Mouse (Mus musculus) layer of hippocampus, adult 9-10 months (tissue): Measurements from ENCODE around the gene Paf1.

Experiments
- DNase-seq: peaks from one replicate; pipeline ENCODE4 v3.0.0; 2022; ENCODE audit warnings: low spot score

The Paf1 gene

GRCm38 (mm10) chr7:28392429-28393271 is at the start of gene Paf1, which contains the start of gene Med29:
Gene Paf1 (plus strand): TSS chr7:28392951.
Gene Med29 (minus strand): TSS chr7:28392708.
- peak; percentile 98 for DNase-seq

GRCm38 (mm10) chr7:28344637-28345036 is 48.1 kb upstream of the Paf1 start:
- DNase-seq, result no peak

GRCm38 (mm10) chr7:28347746-28348145 is 45.0 kb upstream of the Paf1 start:
- DNase-seq, result no peak

GRCm38 (mm10) chr7:28348601-28349000 is 44.1 kb upstream of the Paf1 start:
- no peak for DNase-seq

- DNase-seq, result peak; percentile 88
Observed at GRCm38 (mm10) chr7:28350155-28350883, 42.4 kb upstream of the Paf1 start, which contains the start of gene Rps16. Gene Rps16 (plus strand): TSS chr7:28350652.

- no peak for DNase-seq
Observed at GRCm38 (mm10) chr7:28351676-28352191, 41.0 kb upstream of the Paf1 start.

GRCm38 (mm10) chr7:28353267-28353666 is 39.5 kb upstream of the Paf1 start:
- DNase-seq, result no peak

- DNase-seq, result no peak
Observed at GRCm38 (mm10) chr7:28354113-28354581, 38.6 kb upstream of the Paf1 start.

- no peak for DNase-seq
Observed at GRCm38 (mm10) chr7:28354596-28354995, 38.2 kb upstream of the Paf1 start.

- DNase-seq, result no peak
Observed at GRCm38 (mm10) chr7:28355221-28355620, 37.5 kb upstream of the Paf1 start.

- DNase-seq, result no peak
Observed at GRCm38 (mm10) chr7:28356981-28357380, 35.8 kb upstream of the Paf1 start.

GRCm38 (mm10) chr7:28357984-28358383 is 34.8 kb upstream of the Paf1 start:
- DNase-seq, result no peak

GRCm38 (mm10) chr7:28358431-28358830 is 34.3 kb upstream of the Paf1 start:
- DNase-seq, result no peak

GRCm38 (mm10) chr7:28359854-28360253 is 32.9 kb upstream of the Paf1 start:
- DNase-seq, result no peak

GRCm38 (mm10) chr7:28360291-28360690 is 32.5 kb upstream of the Paf1 start:
- DNase-seq, result no peak

- DNase-seq, result no peak
Observed at GRCm38 (mm10) chr7:28361647-28362341, 31.0 kb upstream of the Paf1 start.

GRCm38 (mm10) chr7:28362441-28363060 is 30.2 kb upstream of the Paf1 start:
- DNase-seq, result no peak

- DNase-seq, result no peak
Observed at GRCm38 (mm10) chr7:28367663-28368275, 25.0 kb upstream of the Paf1 start.

GRCm38 (mm10) chr7:28368276-28368920 is 24.4 kb upstream of the Paf1 start:
- DNase-seq, result no peak

- no peak for DNase-seq
Observed at GRCm38 (mm10) chr7:28370051-28370450, 22.7 kb upstream of the Paf1 start.
